ENCODE assay signal across 8 mouse cellular contexts in genomic region chr16:23416657-23417293, GRCm38 (mm10). TPM values are rescaled to one million over a fixed set of nuclear protein-coding genes. Genes with fewer than 3 reads are reported as not detected.
DNase-seq lines count a peak whose midpoint lies in the region; ATAC-seq lines count a peak whose summit lies in the region.

No protein-coding gene starts in this region.

- peak; percentile 81 for ATAC-seq in intestine, embryonic 15.5 days
- peak; percentile 86 for ATAC-seq in lung, embryonic 16.5 days (ENCODE audit: low read depth)

- intact Hi-C loops in heart, postnatal 25 days (cut with DNase I) = no loop called here

- H3K27me3 ChIP-seq in intestine, embryonic 15.5 days (replicated peaks) = no peaks in the 10 kb centered on the region
- no peaks in the 10 kb centered on the region for H3K27me3 ChIP-seq in lung, embryonic 16.5 days (ENCODE audit: control insufficient read depth, insufficient read depth, low read depth, low read length)

- 31% methylated on average over 9 of the region's 9 CpGs for WGBS in intestine, embryonic 15.5 days
- 27% methylated on average over 9 of the region's 9 CpGs for WGBS in lung, embryonic 16.5 days

- no peak overlapping the region for H3K9ac ChIP-seq in intestine, embryonic 15.5 days
- no peak overlapping the region; the same call in 1 of the 2 replicates for H3K9ac ChIP-seq in lung, embryonic 16.5 days (ENCODE audit: low read length)

- no peaks in the 10 kb centered on the region for H3K36me3 ChIP-seq in intestine, embryonic 15.5 days
- no peaks in the 10 kb centered on the region for H3K36me3 ChIP-seq in lung, embryonic 16.5 days (ENCODE audit: control insufficient read depth, insufficient read depth, low read length)

- 0 out of 2 replicates have a peak overlapping the region, but pooled peaks have one; percentile 6 for H3K4me3 ChIP-seq in intestine, embryonic 15.5 days (replicated peaks)
- H3K4me3 ChIP-seq in lung, embryonic 16.5 days (ENCODE audit: low read length) = peak overlapping the region; percentile 19

- peak; percentile 95 for DNase-seq in heart, adult 11 months
- DNase-seq in heart, postnatal 25 days (ENCODE audit: low spot score) = no peak
- peak; percentile 51 for DNase-seq in yolk sac, embryonic 10.5 days (ENCODE audit: low spot score)
- no peak for DNase-seq in layer of hippocampus, postnatal 14 days (ENCODE audit: low spot score in 2 of 2)
- DNase-seq in layer of hippocampus, postnatal 10 days (ENCODE audit: low spot score in 2 of 2) = no peak
- no peak for DNase-seq in B cell, adult 2 months

- peaks cover 10% of the 10 kb centered on the region for H3K4me1 ChIP-seq in intestine, embryonic 15.5 days (replicated peaks)
- H3K4me1 ChIP-seq in lung, embryonic 16.5 days (replicated peaks; ENCODE audit: control insufficient read depth, insufficient read depth, low read length) = no peaks in the 10 kb centered on the region

- 0 out of 2 replicates have a peak overlapping the region, but pooled peaks have one; percentile 27 for H3K27ac ChIP-seq in intestine, embryonic 15.5 days
- no peak overlapping the region for H3K27ac ChIP-seq in lung, embryonic 16.5 days (ENCODE audit: low read length)

- H3K9me3 ChIP-seq in intestine, embryonic 15.5 days = no peaks in the 10 kb centered on the region
- H3K9me3 ChIP-seq in lung, embryonic 16.5 days (ENCODE audit: control insufficient read depth, low read length) = no peaks in the 10 kb centered on the region

- peak overlapping the region; percentile 47 for H3K4me2 ChIP-seq in intestine, embryonic 15.5 days (replicated peaks)
- peak overlapping the region; percentile 40 for H3K4me2 ChIP-seq in lung, embryonic 16.5 days (ENCODE audit: low read depth, low read length)

RNA-seq across cellular contexts. Expression of gene Rtp1, which starts 12.2 kb away (rescaled TPM):
- total RNA-seq in heart, postnatal 25 days (2021) = not detected
- not detected in 2 replicates for polyA plus RNA-seq in intestine, embryonic 15.5 days (2015; fragmentation: Nextera tagmentation; extraction: Ambion mirVana)
- not detected in 2 replicates for polyA plus RNA-seq in lung, embryonic 16.5 days (2015; fragmentation: Nextera tagmentation; extraction: Ambion mirVana)
- total RNA-seq in layer of hippocampus, postnatal 14 days (2021) = under 1 TPM; 0.21 to 0.48 TPM
- total RNA-seq in layer of hippocampus, postnatal 10 days (2021) = under 1 TPM in 1 of 2 experiments, not detected in 1; 0.18 TPM

Comparison
In these comparisons a context has a peak if more than half of its experiments do, and no peak if none do; other contexts are left out.
1. DNase-seq: peak in heart, adult 11 months (single experiment) and yolk sac, embryonic 10.5 days (single experiment); none in heart, postnatal 25 days (single experiment), layer of hippocampus, postnatal 14 days (0 of 2), layer of hippocampus, postnatal 10 days (0 of 2) and B cell, adult 2 months (0 of 2).